Mouse (Mus musculus) c-Kit-positive CD71-negative TER-119-negative erythroid progenitor cells, embryonic 14.5 days (primary cell): Measurements from ENCODE around the gene Eps8l3.
A peak's percentile ranks its signal among the peaks of the same experiment; 100 is the strongest.

Experiments used
- DNase-seq: peaks from one replicate; pipeline ENCODE4 v3.0.0-alpha.2; 2013; ENCODE audit warnings: low read depth

The Eps8l3 gene

GRCm38 (mm10) chr3:107895720-107896569, 18.9 kb downstream of the Eps8l3 start, which contains the start of gene Gstm5:
Gene Gstm5, plus strand, starts transcription at chr3:107895821.
- DNase-seq = peak; percentile 50

GRCm38 (mm10) chr3:107898691-107899090, 21.7 kb downstream of the Eps8l3 start:
- no peak for DNase-seq

DNA sequence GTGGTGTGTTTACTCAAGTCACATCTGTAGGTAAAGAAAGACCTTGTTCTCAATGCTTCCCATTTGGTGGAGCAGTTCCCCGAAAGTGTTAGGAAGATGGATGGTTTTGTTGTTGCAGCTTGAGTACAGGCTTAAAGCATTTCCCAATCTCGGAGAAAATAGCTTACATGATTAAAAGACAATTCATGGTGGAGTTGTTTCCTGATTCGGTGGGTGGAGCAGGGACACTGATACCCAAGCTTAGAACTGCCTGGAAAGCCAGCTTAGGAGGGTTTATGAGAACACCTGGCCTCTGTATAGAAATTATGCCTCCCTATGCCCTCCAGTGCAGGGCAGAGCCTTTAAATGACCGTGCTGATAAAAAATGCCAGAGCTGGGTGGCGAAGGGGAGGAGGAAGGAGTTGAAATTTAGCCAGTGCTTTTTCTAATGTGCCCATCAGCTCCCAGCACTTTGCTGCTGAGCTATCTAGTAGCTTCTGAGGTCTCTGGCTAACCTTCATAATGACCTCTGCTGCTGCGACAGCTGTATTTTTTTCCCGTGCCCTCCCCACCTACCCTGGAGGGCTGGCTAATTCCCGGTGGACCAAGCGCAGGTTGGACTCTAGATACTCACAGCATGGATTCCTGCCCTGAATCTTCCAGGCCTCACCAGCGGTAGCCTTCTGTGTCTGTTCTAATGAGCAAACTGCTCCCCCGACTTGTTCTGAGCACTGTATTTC, 24.1 kb downstream of the Eps8l3 start:
- no peak for DNase-seq

DNA sequence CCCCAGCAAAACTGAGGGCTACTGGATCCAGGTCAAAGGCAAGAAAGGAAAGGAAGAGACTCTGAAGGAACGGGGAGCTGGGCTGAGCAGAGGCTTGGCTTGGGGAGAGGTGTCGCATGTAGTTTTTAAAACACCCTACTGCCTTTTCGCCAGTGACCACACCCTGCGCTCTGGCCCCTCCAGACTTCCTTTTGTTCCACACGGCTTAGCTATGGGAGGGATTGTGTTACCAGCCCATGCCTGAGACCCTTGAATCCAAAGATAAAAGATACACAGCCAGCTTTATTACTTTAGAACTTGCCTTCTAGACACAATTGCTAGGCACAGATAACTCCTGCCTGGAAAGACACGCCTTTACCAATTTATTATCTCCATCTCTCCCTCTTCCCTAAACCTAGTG, 28.9 kb downstream of the Eps8l3 start:
- DNase-seq = no peak

- no peak for DNase-seq
These were observed 39.6 kb downstream of the Eps8l3 start for GRCm38 (mm10) chr3:107916674-107917073.

GRCm38 (mm10) chr3:107917097-107917496, 40.1 kb downstream of the Eps8l3 start:
- DNase-seq = no peak

DNA sequence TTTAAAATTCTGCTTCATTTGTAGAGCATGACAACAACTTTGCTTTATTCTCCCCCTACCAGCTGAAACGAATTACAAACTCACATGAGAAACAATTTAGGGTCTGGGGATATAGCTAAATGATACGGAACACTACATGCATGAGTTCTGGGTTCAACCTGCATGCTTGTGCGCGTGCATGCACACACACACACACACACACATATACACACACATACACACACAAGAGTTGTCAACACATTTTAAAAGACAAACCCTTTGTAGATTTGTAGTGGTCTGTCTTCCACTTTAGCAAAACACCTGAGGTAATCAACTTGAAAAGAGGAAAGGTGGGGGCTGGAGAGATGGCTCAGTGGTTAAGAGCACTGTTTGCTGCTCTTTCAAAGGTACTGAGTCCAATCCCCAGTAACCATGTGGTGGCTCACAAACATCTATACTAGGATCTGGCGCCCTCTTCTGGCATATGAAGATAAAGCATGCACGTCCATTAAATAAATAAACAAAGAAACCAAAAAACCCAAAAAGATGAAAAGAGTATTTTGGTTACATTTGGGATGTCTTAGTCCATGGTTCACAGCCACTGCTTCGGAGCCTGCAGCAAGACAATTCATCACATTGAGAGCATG, 40.9 kb downstream of the Eps8l3 start:
- DNase-seq = peak; percentile 65

GRCm38 (mm10) chr3:107920348-107920747, 43.3 kb downstream of the Eps8l3 start:
- no peak for DNase-seq

DNA sequence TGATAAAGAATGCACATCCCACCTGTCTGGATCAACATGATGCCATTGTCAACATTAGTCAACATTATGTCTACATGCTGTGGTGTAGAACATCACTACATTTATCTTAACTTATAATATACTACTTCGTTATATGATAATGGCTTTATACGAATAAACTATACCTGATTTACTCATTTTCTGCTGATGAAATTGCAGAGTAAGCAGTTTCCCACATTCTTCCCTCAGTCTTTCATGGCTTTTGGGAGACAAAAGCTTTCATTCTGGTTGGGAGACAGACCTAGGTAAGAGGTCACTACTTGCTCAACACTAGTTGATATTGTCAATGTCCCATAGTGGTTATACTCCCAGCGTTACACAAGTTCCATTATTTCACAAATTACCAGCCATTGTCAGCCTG, 48.3 kb downstream of the Eps8l3 start:
- no peak for DNase-seq

GRCm38 (mm10) chr3:107927841-107928240, 50.8 kb downstream of the Eps8l3 start:
- DNase-seq = no peak

- no peak for DNase-seq
These were observed 51.7 kb downstream of the Eps8l3 start for GRCm38 (mm10) chr3:107928691-107929090.

GRCm38 (mm10) chr3:107929243-107929642, 52.2 kb downstream of the Eps8l3 start:
- no peak for DNase-seq

DNA sequence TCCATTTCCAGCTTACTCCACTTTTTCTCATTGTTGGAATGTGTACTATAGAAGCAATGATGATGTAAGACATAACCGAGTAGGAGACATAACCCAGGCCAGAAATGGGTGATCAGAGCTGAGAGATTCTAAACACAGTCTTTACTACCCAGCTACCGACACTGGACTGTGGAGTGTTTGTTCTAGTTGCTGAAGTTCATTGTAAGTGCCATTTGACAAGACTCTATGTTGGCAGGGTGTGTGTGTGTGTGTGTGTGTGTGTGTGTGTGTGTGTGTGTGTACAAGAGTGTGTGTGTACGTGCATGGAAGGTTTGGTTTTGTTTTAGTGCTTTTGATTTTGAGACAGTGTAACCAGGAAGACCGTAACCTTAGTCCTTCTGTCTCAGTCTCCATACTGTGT, 52.7 kb downstream of the Eps8l3 start:
- DNase-seq = no peak

- no peak for DNase-seq
These were observed 54.1 kb downstream of the Eps8l3 start for GRCm38 (mm10) chr3:107931134-107931533.

- peak; percentile 80 for DNase-seq
These were observed 54.6 kb downstream of the Eps8l3 start, which contains the start of gene Gstm7 for GRCm38 (mm10) chr3:107931670-107932069. Gene Gstm7, minus strand, starts transcription at chr3:107931817.

- no peak for DNase-seq
These were observed 55.1 kb downstream of the Eps8l3 start for GRCm38 (mm10) chr3:107932128-107932527.

GRCm38 (mm10) chr3:107935268-107935667, 58.2 kb downstream of the Eps8l3 start:
- DNase-seq = no peak

- no peak for DNase-seq
These were observed 58.9 kb downstream of the Eps8l3 start for GRCm38 (mm10) chr3:107935888-107936287.

GRCm38 (mm10) chr3:107939403-107939802, 62.4 kb downstream of the Eps8l3 start:
- DNase-seq = peak; percentile 52

- DNase-seq = no peak
These were observed 62.8 kb downstream of the Eps8l3 start for GRCm38 (mm10) chr3:107939830-107940229.

DNA sequence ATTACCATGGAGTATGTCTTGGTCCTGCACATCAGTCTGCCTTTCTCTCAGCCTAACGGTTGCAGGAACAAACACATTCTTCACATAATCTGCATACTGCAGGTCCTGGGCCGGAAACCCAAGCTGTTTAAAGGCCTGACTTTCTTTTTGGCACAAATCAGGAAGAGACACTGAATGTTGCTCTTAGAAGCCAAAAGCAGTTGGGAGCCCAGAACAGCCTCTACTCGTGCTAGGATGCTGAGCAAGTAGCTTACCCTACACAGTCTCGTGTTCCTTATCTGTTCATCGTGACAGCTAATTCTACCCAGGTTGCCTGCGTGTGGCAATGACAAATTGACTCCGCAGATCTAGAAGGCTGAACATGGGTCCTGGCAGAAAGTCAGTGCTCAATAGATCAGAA, 63.5 kb downstream of the Eps8l3 start:
- DNase-seq = no peak

GRCm38 (mm10) chr3:107941261-107941660, 64.2 kb downstream of the Eps8l3 start:
- no peak for DNase-seq
